Mouse (Mus musculus) bone marrow, adult 2 months (tissue): ENCODE measurements around the gene Alg3. TPM values are rescaled to one million over a fixed set of nuclear protein-coding genes. Genes with fewer than 3 reads are reported as not detected.
A peak's percentile ranks its signal among the peaks of the same experiment; 100 is the strongest.

ENCODE experiments used
- H3K27ac ChIP-seq: fragments of 200-500 bp; 2 replicates; pipeline ENCODE4 v1.5.1; 2012; ENCODE audit warnings: low read depth, mild to moderate bottlenecking, control low read depth, inconsistent platforms, low read length; ENCODE audit not compliant: control insufficient read depth, poor library complexity, insufficient read depth
- H3K4me1 ChIP-seq: fragments of 200-500 bp; 2 replicates; pipeline ENCODE4 v1.6.1; 2011; ENCODE audit warnings: low read length; ENCODE audit not compliant: control insufficient read depth, insufficient read depth
- H3K4me3 ChIP-seq: fragments of 200-500 bp; replicated peaks from 2 replicates; pipeline ENCODE3; 2011; ENCODE audit warnings: mild to moderate bottlenecking, low read depth, low read length, control low read depth; ENCODE audit not compliant: control insufficient read depth
- CTCF ChIP-seq: fragments of 200-500 bp; IDR thresholded peaks from 2 replicates; pipeline ENCODE4 v1.5.1; 2011; ENCODE audit warnings: low read length, control low read depth; ENCODE audit not compliant: control insufficient read depth, insufficient read depth
- POLR2A ChIP-seq: fragments of 200-500 bp; IDR thresholded peaks from 2 replicates; pipeline ENCODE4 v1.6.1; 2011; ENCODE audit warnings: low read depth, mild to moderate bottlenecking, control low read depth, low read length, borderline replicate concordance; ENCODE audit not compliant: control insufficient read depth
- WGBS: fragments of 180-500 bp; shearing (Covaris S2); methylation state at CpG from one replicate; pipeline ENCODE4 v1.1.7; 2018; 5-methylcytosine and 5-hydroxymethylcytosine counted together
- polyA plus RNA-seq: library from polyadenylated mRNA; stranded (reverse); fragments of >200 nt; gene quantifications from 2 replicates; pipeline ENCODE4 v1.2.4, GENCODE M21; 2011; ENCODE audit warnings: low replicate concordance; ENCODE audit not compliant: missing spikeins, insufficient read depth, insufficient read length

The Alg3 gene
- polyA plus RNA-seq, 1 experiment, result 11.3 TPM

- Histone ChIP-seq H3K4me3 (no peak overlapping the region), H3K4me1 (no peaks in the 10 kb centered on the region; the same call in 1 of the 2 replicates), H3K27ac (no peak overlapping the region)
- no peak for TF ChIP-seq CTCF
- no peak for TF ChIP-seq POLR2A
- WGBS, result 1% methylated on average over 9 of the region's 9 CpGs
These were observed 8.8 kb upstream of the Alg3 start for GRCm38 (mm10) chr16:20620399-20620735.

GRCm38 (mm10) chr16:20619541-20620398, 8.2 kb upstream of the Alg3 start:
- WGBS, result 6% methylated on average over 82 of the region's 83 CpGs
- TF ChIP-seq POLR2A (no peak), CTCF (no peak)
- no peak overlapping the region for H3K4me3 ChIP-seq

GRCm38 (mm10) chr16:20610501-20611356, 806 bp downstream of the Alg3 start:
- H3K27ac ChIP-seq, result no peak overlapping the region

More at GRCm38 (mm10) chr16:20619541-20620398, 8.2 kb upstream of the Alg3 start:
- no peaks in the 10 kb centered on the region; the same call in 1 of the 2 replicates for H3K4me1 ChIP-seq
- no peak overlapping the region for H3K27ac ChIP-seq

GRCm38 (mm10) chr16:20604705-20605104, 6.8 kb downstream of the Alg3 start:
- Histone ChIP-seq H3K4me3 (no peak overlapping the region), H3K27ac (no peak overlapping the region), H3K4me1 (no peaks in the 10 kb centered on the region)
- 77% methylated on average over 9 of the region's 9 CpGs for WGBS
- TF ChIP-seq POLR2A (no peak), CTCF (no peak)

More at GRCm38 (mm10) chr16:20610501-20611356, 806 bp downstream of the Alg3 start:
- peak overlapping the region; percentile 100 for H3K4me3 ChIP-seq
- peak; percentile 96 for TF ChIP-seq POLR2A
- peak; percentile 21; the same call in 1 of the 2 replicates for TF ChIP-seq CTCF
- no peaks in the 10 kb centered on the region for H3K4me1 ChIP-seq
- under 1% methylated on average over 28 of the region's 28 CpGs for WGBS

- TF ChIP-seq POLR2A (no peak), CTCF (no peak)
These were observed 11.0 kb downstream of the Alg3 start for GRCm38 (mm10) chr16:20600511-20600910.

GRCm38 (mm10) chr16:20596687-20597441, 14.7 kb downstream of the Alg3 start:
- 65% methylated on average over 7 of the region's 7 CpGs for WGBS
- no peak for TF ChIP-seq POLR2A
- no peak for TF ChIP-seq CTCF
- Histone ChIP-seq H3K4me3 (no peak overlapping the region), H3K27ac (no peak overlapping the region), H3K4me1 (no peaks in the 10 kb centered on the region)

More at GRCm38 (mm10) chr16:20600511-20600910, 11.0 kb downstream of the Alg3 start:
- Histone ChIP-seq H3K27ac (no peak overlapping the region), H3K4me1 (no peaks in the 10 kb centered on the region), H3K4me3 (no peak overlapping the region)
- WGBS, result 78% methylated on average over 5 of the region's 5 CpGs

- 84% methylated on average over 4 of the region's 4 CpGs for WGBS
- TF ChIP-seq CTCF, result no peak
- no peak for TF ChIP-seq POLR2A
- no peak overlapping the region for H3K27ac ChIP-seq
- no peak overlapping the region for H3K4me3 ChIP-seq
- no peaks in the 10 kb centered on the region for H3K4me1 ChIP-seq
These were observed 15.8 kb downstream of the Alg3 start for GRCm38 (mm10) chr16:20595737-20596136.

- 70% methylated on average over 7 of the region's 7 CpGs for WGBS
- TF ChIP-seq CTCF, result no peak
- TF ChIP-seq POLR2A, result no peak
- Histone ChIP-seq H3K4me1 (no peaks in the 10 kb centered on the region), H3K27ac (no peak overlapping the region), H3K4me3 (no peak overlapping the region)
These were observed 16.4 kb downstream of the Alg3 start for GRCm38 (mm10) chr16:20595060-20595673.
